Mouse (Mus musculus): Measurements from ENCODE around the gene Eef1e1. TPM values are rescaled to one million over a fixed set of nuclear protein-coding genes. Genes with fewer than 3 reads are reported as not detected.

Gene Eef1e1
- total and polyA plus RNA-seq, 3 experiments, result 194 to 218 TPM; not detected in 1

GRCm38 (mm10) chr13:38607130-38607529, 51.7 kb downstream of the Eef1e1 start:
- Histone ChIP-seq H3K4me3 (ENCODE audit: control insufficient read depth in 1 of 2, insufficient read depth in 1 of 2, low read depth in 2 of 2, low read length in 2 of 2) (no peak overlapping the region), H3K27ac (ENCODE audit: control insufficient read depth, low read depth, low read length) (no peak overlapping the region), H3K27me3 (ENCODE audit: control insufficient read depth in 1 of 2, insufficient read depth in 2 of 2, low read length in 2 of 2) (no peaks in the 10 kb centered on the region), H3K9me3 (replicated peaks; ENCODE audit: insufficient read depth, low read length) (no peaks in the 10 kb centered on the region), H3K36me3 (ENCODE audit: control insufficient read depth in 1 of 2, insufficient read depth in 2 of 2, low read length in 2 of 2) (peaks cover 0 to 3% of the 10 kb centered on the region in 2 experiments; a peak in 1 of 4 replicates), H3K4me1 (ENCODE audit: control insufficient read depth in 1 of 2, insufficient read depth in 2 of 2, low read length in 2 of 2) (peaks cover 0 to 2% of the 10 kb centered on the region in 2 experiments; a peak in 2 of 4 replicates), H3K9ac (ENCODE audit: control insufficient read depth, low read depth, low read length, poor library complexity, severe bottlenecking) (no peak overlapping the region), H3K79me2 (ENCODE audit: control insufficient read depth, insufficient read depth, low read length, poor library complexity) (no peaks in the 10 kb centered on the region)
- no peak for DNase-seq (ENCODE audit: low read depth, low spot score)
- TF ChIP-seq BHLHE40 (IDR thresholded peaks at IDR 0.05; ENCODE audit: borderline replicate concordance, low read depth, low read length), result no peak
- TF ChIP-seq CTCF (IDR thresholded peaks at IDR 0.05 in 2 of 3, conservative IDR thresholded peaks at IDR 0.05 in 1 of 3; ENCODE audit: control insufficient read depth in 1 of 3, insufficient read depth in 1 of 3, low read depth in 2 of 3, low read length in 3 of 3, poor library complexity in 1 of 3, severe bottlenecking in 1 of 3), result no peak
- no peak for TF ChIP-seq USF1 (IDR thresholded peaks at IDR 0.05; ENCODE audit: low read depth, low read length)
- no peak for TF ChIP-seq CHD2 (IDR thresholded peaks at IDR 0.05; ENCODE audit: low read length)
- TF ChIP-seq ZKSCAN1 (IDR thresholded peaks at IDR 0.05; ENCODE audit: low read depth, low read length), result no peak
- no peak for TF ChIP-seq POLR2A (IDR thresholded peaks at IDR 0.05; ENCODE audit: control insufficient read depth in 1 of 2, insufficient read depth in 1 of 2, low read depth in 1 of 2, low read length in 2 of 2, poor library complexity in 1 of 2)
- TF ChIP-seq JUND (IDR thresholded peaks at IDR 0.05; ENCODE audit: low read depth, low read length), result no peak

- no peak overlapping the region for H3K27ac ChIP-seq (ENCODE audit: control insufficient read depth, low read depth, low read length)
- H3K27me3 ChIP-seq (ENCODE audit: control insufficient read depth in 1 of 2, insufficient read depth in 2 of 2, low read length in 2 of 2), result no peaks in the 10 kb centered on the region
- H3K79me2 ChIP-seq (ENCODE audit: control insufficient read depth, insufficient read depth, low read length, poor library complexity), result no peaks in the 10 kb centered on the region
- no peak overlapping the region for H3K4me3 ChIP-seq (ENCODE audit: control insufficient read depth in 1 of 2, insufficient read depth in 1 of 2, low read depth in 2 of 2, low read length in 2 of 2)
- H3K9me3 ChIP-seq (replicated peaks; ENCODE audit: insufficient read depth, low read length), result no peaks in the 10 kb centered on the region
- no peak overlapping the region for H3K9ac ChIP-seq (ENCODE audit: control insufficient read depth, low read depth, low read length, poor library complexity, severe bottlenecking)
- H3K4me1 ChIP-seq (ENCODE audit: control insufficient read depth in 1 of 2, insufficient read depth in 2 of 2, low read length in 2 of 2), result peaks cover 0 to 2% of the 10 kb centered on the region in 2 experiments; a peak in 2 of 4 replicates
- DNase-seq (ENCODE audit: low read depth, low spot score), result no peak
- peaks cover 0 to 3% of the 10 kb centered on the region in 2 experiments; a peak in 1 of 4 replicates for H3K36me3 ChIP-seq (ENCODE audit: control insufficient read depth in 1 of 2, insufficient read depth in 2 of 2, low read length in 2 of 2)
- TF ChIP-seq POLR2AphosphoS5 (IDR thresholded peaks at IDR 0.05; ENCODE audit: borderline replicate concordance, low read depth, low read length) (no peak), GABPA (IDR thresholded peaks at IDR 0.05; ENCODE audit: low read depth, low read length) (no peak), UBTF (IDR thresholded peaks at IDR 0.05; ENCODE audit: borderline replicate concordance, insufficient read depth, low read depth, low read length) (no peak), BHLHE40 (IDR thresholded peaks at IDR 0.05; ENCODE audit: borderline replicate concordance, low read depth, low read length) (no peak), E2F4 (IDR thresholded peaks at IDR 0.05; ENCODE audit: borderline replicate concordance, low read depth, low read length) (no peak), ELF1 (IDR thresholded peaks at IDR 0.05; ENCODE audit: low read depth, low read length) (no peak), NELFE (IDR thresholded peaks at IDR 0.05; ENCODE audit: low read depth, low read length) (no peak), TAL1 (IDR thresholded peaks at IDR 0.05; ENCODE audit: low read length) (no peak), CHD1 (IDR thresholded peaks at IDR 0.05; ENCODE audit: low read depth, low read length) (no peak), MEF2A (IDR thresholded peaks at IDR 0.05; ENCODE audit: extremely low read depth, insufficient replicate concordance, low read depth, low read length, poor library complexity, severe bottlenecking) (no peak), MAZ (IDR thresholded peaks at IDR 0.05; ENCODE audit: low read depth, low read length) (no peak), NRF1 (IDR thresholded peaks at IDR 0.05; ENCODE audit: insufficient read depth, low read depth, low read length, poor library complexity, severe bottlenecking) (no peak), SMC3 (IDR thresholded peaks at IDR 0.05; ENCODE audit: low read depth, low read length) (no peak)
These were observed 53.5 kb downstream of the Eef1e1 start for GRCm38 (mm10) chr13:38605353-38605752.
